Mouse (Mus musculus) hindbrain, embryonic 16.5 days (tissue): ENCODE measurements around the gene Chadl. TPM values are rescaled to one million over a fixed set of nuclear protein-coding genes. Genes with fewer than 3 reads are reported as not detected.
"Not testable (repeated sequence)": the region's sequence is repeated elsewhere in the genome, so short reads cannot be mapped to it uniquely, and the experiment has no call there.

Source experiments
- ATAC-seq: fragments of 200-750 bp; cut with Nextera tagmentation; 2 replicates; pipeline ENCODE4 v1.8.0; 2017; ENCODE audit warnings: moderate TSS enrichment, moderate library complexity
- H3K27ac ChIP-seq: fragments of 300-500 bp; sonication (generic); 2 replicates; pipeline ENCODE4 v1.5.1; 2014; ENCODE audit warnings: low read depth, mild to moderate bottlenecking, control low read depth, low read length, moderate library complexity
- H3K27me3 ChIP-seq: fragments of 300-500 bp; sonication (generic); replicated peaks from 2 replicates; pipeline ENCODE4 v1.6.1; 2014; ENCODE audit warnings: low read length; ENCODE audit not compliant: control insufficient read depth, insufficient read depth
- H3K36me3 ChIP-seq: fragments of 300-500 bp; sonication (generic); 2 replicates; pipeline ENCODE4 v1.6.1; 2014; ENCODE audit warnings: mild to moderate bottlenecking, low read length, moderate library complexity, mixed read lengths; ENCODE audit not compliant: control insufficient read depth, insufficient read depth
- H3K4me1 ChIP-seq: fragments of 300-500 bp; sonication (generic); 2 replicates; pipeline ENCODE4 v1.6.1; 2014; ENCODE audit warnings: low read depth, low read length; ENCODE audit not compliant: control insufficient read depth, insufficient read depth
- H3K4me2 ChIP-seq: fragments of 300-500 bp; sonication (generic); 2 replicates; pipeline ENCODE4 v1.6.1; 2014; ENCODE audit warnings: mild to moderate bottlenecking, low read length, control low read depth, moderate library complexity
- H3K4me3 ChIP-seq: fragments of 300-500 bp; sonication (generic); 2 replicates; pipeline ENCODE4 v1.5.1; 2014; ENCODE audit warnings: mild to moderate bottlenecking, low read length, control low read depth, moderate library complexity
- H3K9ac ChIP-seq: fragments of 300-500 bp; sonication (generic); 2 replicates; pipeline ENCODE4 v1.6.1; 2014; ENCODE audit warnings: low read depth, mild to moderate bottlenecking, control low read depth, low read length, moderate library complexity
- H3K9me3 ChIP-seq: fragments of 300-500 bp; sonication (generic); 2 replicates; pipeline ENCODE4 v1.6.1; 2014; ENCODE audit warnings: mild to moderate bottlenecking, low read length, moderate library complexity; ENCODE audit not compliant: control insufficient read depth
- WGBS: fragments of 180-500 bp; shearing (Covaris S2); extraction: QIAGEN DNeasy Blood & Tissue Kit; methylation state at CpG from one replicate; pipeline ENCODE4 v1.1.7; 2014; 5-methylcytosine and 5-hydroxymethylcytosine counted together
- polyA plus RNA-seq: library from polyadenylated mRNA; unstranded; fragments of >200 nt; fragmentation: Nextera tagmentation; extraction: Ambion mirVana; gene quantifications from 2 replicates; pipeline ENCODE4 v1.2.1, GENCODE M21; 2015

The Chadl gene
- polyA plus RNA-seq = 39.2 and 42.2 TPM in 2 replicates

GRCm38 (mm10) chr15:81697175-81697574 is at the start of gene Chadl:
Gene Chadl (minus strand): TSS chr15:81697287.
- Histone ChIP-seq H3K4me1 (peaks cover 20% of the 10 kb centered on the region), H3K4me3 (no peak within 1 kb of the TSS), H3K27ac (peak within 1 kb of the TSS; percentile 18; the same call in 1 of the 2 replicates), H3K9me3 (no peaks in the 10 kb centered on the region), H3K9ac (no peak within 1 kb of the TSS), H3K4me2 (no peak within 1 kb of the TSS), H3K27me3 (peaks cover 11% of the 10 kb centered on the region), H3K36me3 (no peaks in the 10 kb centered on the region)
- 58% methylated on average over 7 of the region's 7 CpGs for WGBS
- peak; percentile 80 for ATAC-seq

GRCm38 (mm10) chr15:81745601-81746114 is 48.6 kb upstream of the Chadl start:
- no peaks in the 10 kb centered on the region for H3K9me3 ChIP-seq
- peak overlapping the region; percentile 93 for H3K27ac ChIP-seq
- no peaks in the 10 kb centered on the region for H3K36me3 ChIP-seq
- peaks cover 20% of the 10 kb centered on the region for H3K4me1 ChIP-seq
- peak overlapping the region; percentile 95 for H3K9ac ChIP-seq
- peak; percentile 83 for ATAC-seq
- peak overlapping the region; percentile 81 for H3K4me2 ChIP-seq
- H3K27me3 ChIP-seq = no peaks in the 10 kb centered on the region
- H3K4me3 ChIP-seq = peak overlapping the region; percentile 97
- under 1% methylated on average over 33 of the region's 33 CpGs for WGBS

GRCm38 (mm10) chr15:81744992-81745600 is 48.0 kb upstream of the Chadl start, which contains the start of the genes Zc3h7b and Rangap1:
Gene Zc3h7b (plus strand): TSS chr15:81745057.
Gene Rangap1 (minus strand): TSS chr15:81745530.
- WGBS = under 1% methylated on average over 61 of the region's 65 CpGs
- Histone ChIP-seq H3K4me3 (peak within 1 kb of the TSS; percentile 97), H3K9ac (peak within 1 kb of the TSS; percentile 95), H3K27ac (peak within 1 kb of the TSS; percentile 93), H3K27me3 (no peaks in the 10 kb centered on the region), H3K9me3 (no peaks in the 10 kb centered on the region), H3K36me3 (no peaks in the 10 kb centered on the region), H3K4me2 (peak within 1 kb of the TSS; percentile 81), H3K4me1 (peaks cover 20% of the 10 kb centered on the region)
- peak; percentile 81 for ATAC-seq

GRCm38 (mm10) chr15:81742368-81742767 is 45.3 kb upstream of the Chadl start:
- 20% methylated on average over 1 of the region's 2 CpGs for WGBS
- H3K4me2 ChIP-seq, H3K4me3 ChIP-seq, H3K27ac ChIP-seq, H3K9ac ChIP-seq, ATAC-seq, H3K36me3 ChIP-seq, H3K9me3 ChIP-seq, H3K27me3 ChIP-seq: not testable (repeated sequence)
- peaks cover 14% of the 10 kb centered on the region for H3K4me1 ChIP-seq

- Histone ChIP-seq H3K9ac (no peak overlapping the region), H3K27me3 (no peaks in the 10 kb centered on the region), H3K36me3 (no peaks in the 10 kb centered on the region), H3K4me3 (no peak overlapping the region), H3K9me3 (no peaks in the 10 kb centered on the region), H3K27ac (no peak overlapping the region), H3K4me2 (no peak overlapping the region), H3K4me1 (peaks cover 6% of the 10 kb centered on the region)
- ATAC-seq = no peak
- 27% methylated on average over 2 of the region's 2 CpGs for WGBS
Observed at GRCm38 (mm10) chr15:81739924-81740323, 42.8 kb upstream of the Chadl start.

GRCm38 (mm10) chr15:81739296-81739695 is 42.2 kb upstream of the Chadl start:
- Histone ChIP-seq H3K4me3 (no peak overlapping the region), H3K27me3 (no peaks in the 10 kb centered on the region), H3K9me3 (no peaks in the 10 kb centered on the region), H3K36me3 (no peaks in the 10 kb centered on the region), H3K27ac (no peak overlapping the region), H3K9ac (no peak overlapping the region), H3K4me2 (no peak overlapping the region), H3K4me1 (peaks cover 2% of the 10 kb centered on the region)
- WGBS = 88% methylated on average over 3 of the region's 3 CpGs
- ATAC-seq = no peak

- Histone ChIP-seq H3K4me3 (no peak overlapping the region), H3K4me1 (no peaks in the 10 kb centered on the region; the same call in 1 of the 2 replicates), H3K4me2 (no peak overlapping the region), H3K36me3 (no peaks in the 10 kb centered on the region), H3K27me3 (no peaks in the 10 kb centered on the region), H3K27ac (no peak overlapping the region), H3K9me3 (no peaks in the 10 kb centered on the region), H3K9ac (no peak overlapping the region)
- no peak for ATAC-seq
- 65% methylated on average over 3 of the region's 3 CpGs for WGBS
Observed at GRCm38 (mm10) chr15:81735075-81735474, 38.0 kb upstream of the Chadl start.

GRCm38 (mm10) chr15:81729792-81730635 is 32.9 kb upstream of the Chadl start:
- Histone ChIP-seq H3K27ac (peak overlapping the region; percentile 83), H3K4me2 (peak overlapping the region; percentile 90), H3K9me3 (no peaks in the 10 kb centered on the region), H3K4me1 (peaks cover 17% of the 10 kb centered on the region), H3K36me3 (no peaks in the 10 kb centered on the region), H3K27me3 (no peaks in the 10 kb centered on the region), H3K9ac (peak overlapping the region; percentile 88), H3K4me3 (peak overlapping the region; percentile 99)
- 4% methylated on average over 41 of the region's 41 CpGs for WGBS
- peak; percentile 99 for ATAC-seq

- peak overlapping the region; percentile 90 for H3K4me2 ChIP-seq
- no peaks in the 10 kb centered on the region for H3K27me3 ChIP-seq
- H3K9ac ChIP-seq = peak overlapping the region; percentile 88
- no peak for ATAC-seq
- peak overlapping the region; percentile 99 for H3K4me3 ChIP-seq
- 0% methylated on average over 41 of the region's 49 CpGs for WGBS
- no peaks in the 10 kb centered on the region for H3K36me3 ChIP-seq
- H3K9me3 ChIP-seq = no peaks in the 10 kb centered on the region
- H3K27ac ChIP-seq = peak overlapping the region; percentile 83
- peaks cover 17% of the 10 kb centered on the region for H3K4me1 ChIP-seq
Observed at GRCm38 (mm10) chr15:81729241-81729791, 32.2 kb upstream of the Chadl start.
